Mouse (Mus musculus) intestine, embryonic 14.5 days (tissue): Measurements from ENCODE around the gene 0610037L13Rik. TPM values are rescaled to one million over a fixed set of nuclear protein-coding genes. Genes with fewer than 3 reads are reported as not detected.
A peak's percentile ranks its signal among the peaks of the same experiment; 100 is the strongest.

Experiments
- ATAC-seq: fragments of 200-750 bp; cut with Nextera tagmentation; replicated peaks from 2 replicates; pipeline ENCODE4 v1.8.0; 2017; ENCODE audit warnings: low read depth, moderate number of reproducible peaks, moderate TSS enrichment, moderate library complexity; ENCODE audit not compliant: low FRiP score, low TSS enrichment
- DNase-seq: peaks from one replicate; pipeline ENCODE4 v3.0.0-alpha.2; 2018; ENCODE audit warnings: low spot score
- H3K27ac ChIP-seq: fragments of 300-500 bp; sonication (generic); 2 replicates; pipeline ENCODE4 v1.5.1; 2014; ENCODE audit warnings: low read depth, mild to moderate bottlenecking, control low read depth
- H3K27me3 ChIP-seq: fragments of 300-500 bp; sonication (generic); replicated peaks from 2 replicates; pipeline ENCODE4 v1.6.1; 2014; ENCODE audit warnings: low read length, control low read depth; ENCODE audit not compliant: control insufficient read depth, insufficient read depth
- H3K36me3 ChIP-seq: fragments of 300-500 bp; sonication (generic); 2 replicates; pipeline ENCODE4 v1.6.1; 2014; ENCODE audit warnings: low read length, control low read depth; ENCODE audit not compliant: control insufficient read depth, insufficient read depth
- H3K4me1 ChIP-seq: fragments of 300-500 bp; sonication (generic); replicated peaks from 2 replicates; pipeline ENCODE4 v1.6.1; 2014; ENCODE audit warnings: low read length, control low read depth, mixed read lengths; ENCODE audit not compliant: control insufficient read depth, insufficient read depth
- H3K4me2 ChIP-seq: fragments of 300-500 bp; sonication (generic); 2 replicates; pipeline ENCODE4 v1.6.1; 2014; ENCODE audit warnings: low read length
- H3K4me3 ChIP-seq: fragments of 300-500 bp; sonication (generic); 2 replicates; pipeline ENCODE4 v1.5.1; 2014; ENCODE audit warnings: low read depth, low read length, control low read depth, mixed read lengths
- H3K9ac ChIP-seq: fragments of 300-500 bp; sonication (generic); 2 replicates; pipeline ENCODE4 v1.6.1; 2014; ENCODE audit warnings: mild to moderate bottlenecking, low read length
- H3K9me3 ChIP-seq: fragments of 300-500 bp; sonication (generic); 2 replicates; pipeline ENCODE4 v1.6.1; 2016; ENCODE audit warnings: low read length, control low read depth; ENCODE audit not compliant: control insufficient read depth
- WGBS: fragments of 180-500 bp; shearing (Covaris S2); extraction: QIAGEN DNeasy Blood & Tissue Kit; methylation state at CpG from one replicate; pipeline ENCODE4 v1.1.7; 2014; 5-methylcytosine and 5-hydroxymethylcytosine counted together
- polyA plus RNA-seq: library from polyadenylated mRNA; unstranded; fragments of >200 nt; fragmentation: Nextera tagmentation; extraction: Ambion mirVana; gene quantifications from 2 replicates; pipeline ENCODE4 v1.2.1, GENCODE M21; 2014

Gene 0610037L13Rik
- polyA plus RNA-seq, 1 experiment from 2014 or later, result 129 TPM

- 0 out of 2 replicates have a peak, but pooled peaks have one; percentile 42 for ATAC-seq
- Histone ChIP-seq H3K36me3 (peaks cover 58% of the 10 kb centered on the region), H3K4me2 (no peak overlapping the region), H3K27ac (no peak overlapping the region), H3K4me1 (no peaks in the 10 kb centered on the region), H3K9ac (no peak overlapping the region), H3K4me3 (no peak overlapping the region), H3K9me3 (no peaks in the 10 kb centered on the region), H3K27me3 (no peaks in the 10 kb centered on the region)
- DNase-seq, result no peak
- 74% methylated on average over 5 of the region's 5 CpGs for WGBS
Observed at GRCm38 (mm10) chr4:107899211-107899927, 9.8 kb downstream of the 0610037L13Rik start.

DNA sequence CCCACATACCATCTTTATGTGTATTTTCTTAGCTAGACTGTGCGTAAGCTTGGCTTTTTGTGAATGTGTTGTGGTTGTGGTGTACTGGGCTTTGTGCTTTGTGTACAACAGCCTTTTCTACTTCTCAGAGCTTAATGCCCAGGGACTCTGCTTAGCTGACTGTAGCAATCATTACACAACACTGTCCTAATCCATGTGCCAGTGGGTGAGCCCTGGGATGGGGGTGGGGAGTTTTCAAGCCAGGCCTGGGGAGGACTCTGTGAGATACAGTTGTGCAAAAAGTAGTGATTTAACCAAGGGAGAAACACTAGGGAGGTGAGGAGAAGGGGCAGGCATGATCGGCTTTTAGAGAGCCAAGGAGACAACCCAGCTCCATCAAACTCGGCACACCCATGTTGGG, 10.6 kb downstream of the 0610037L13Rik start:
- WGBS, result 94% methylated on average over 3 of the region's 3 CpGs
- no peak overlapping the region for H3K4me3 ChIP-seq
- H3K9me3 ChIP-seq, result no peaks in the 10 kb centered on the region
- DNase-seq, result no peak
- H3K27ac ChIP-seq, result no peak overlapping the region
- no peak overlapping the region for H3K9ac ChIP-seq
- H3K4me2 ChIP-seq, result no peak overlapping the region
- peaks cover 56% of the 10 kb centered on the region for H3K36me3 ChIP-seq
- H3K4me1 ChIP-seq, result no peaks in the 10 kb centered on the region
- H3K27me3 ChIP-seq, result no peaks in the 10 kb centered on the region
- no peak for ATAC-seq

DNA sequence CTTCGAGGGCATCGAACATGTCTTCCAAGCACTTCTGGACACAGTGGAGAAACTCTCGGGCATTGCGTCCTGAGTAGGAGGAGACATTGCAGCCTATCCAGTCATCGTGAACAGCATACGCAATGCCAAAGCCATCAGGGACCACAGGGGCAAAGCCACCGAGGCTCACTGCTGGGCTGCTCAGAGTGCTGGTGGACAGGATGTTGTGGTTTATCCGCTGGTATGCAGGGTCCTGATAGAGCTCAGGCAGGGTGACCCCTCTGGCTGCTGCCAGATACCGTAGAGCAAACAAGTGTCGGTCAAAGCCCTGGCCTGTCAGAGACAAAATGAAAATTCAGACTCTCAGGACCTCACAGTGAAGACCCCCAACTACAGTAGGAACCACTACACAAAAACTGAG, 14.6 kb downstream of the 0610037L13Rik start:
- H3K4me1 ChIP-seq, result no peaks in the 10 kb centered on the region
- no peak overlapping the region for H3K27ac ChIP-seq
- H3K4me3 ChIP-seq, result no peak overlapping the region
- 91% methylated on average over 10 of the region's 10 CpGs for WGBS
- ATAC-seq, result no peak
- H3K9ac ChIP-seq, result no peak overlapping the region
- no peak for DNase-seq
- no peaks in the 10 kb centered on the region for H3K27me3 ChIP-seq
- H3K4me2 ChIP-seq, result no peak overlapping the region
- peaks cover 55% of the 10 kb centered on the region for H3K36me3 ChIP-seq
- no peaks in the 10 kb centered on the region for H3K9me3 ChIP-seq

DNA sequence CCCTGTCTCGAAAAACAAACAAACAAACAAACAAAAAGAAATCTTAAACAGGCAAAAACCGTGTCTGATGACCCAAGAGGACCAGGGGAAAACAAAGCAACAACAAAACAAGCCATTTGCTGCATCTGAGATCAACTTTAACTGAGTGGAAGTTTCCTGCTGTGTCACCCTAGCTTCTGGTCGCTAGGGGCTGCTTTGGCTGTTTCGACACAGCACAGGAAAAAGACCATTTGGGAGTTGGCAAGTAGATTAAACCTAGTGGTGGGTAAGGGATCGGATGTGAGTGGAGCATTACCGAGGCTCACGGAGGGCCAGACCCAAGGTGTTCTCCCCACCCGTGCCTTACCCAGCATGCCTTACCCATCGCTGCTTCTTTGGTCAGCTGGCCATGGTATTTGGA, 16.9 kb downstream of the 0610037L13Rik start:
- 91% methylated on average over 9 of the region's 9 CpGs for WGBS
- Histone ChIP-seq H3K4me3 (no peak overlapping the region), H3K9ac (no peak overlapping the region), H3K9me3 (no peaks in the 10 kb centered on the region), H3K36me3 (peaks cover 74% of the 10 kb centered on the region), H3K4me1 (no peaks in the 10 kb centered on the region), H3K27me3 (no peaks in the 10 kb centered on the region), H3K27ac (no peak overlapping the region), H3K4me2 (no peak overlapping the region)
- DNase-seq (no peak), ATAC-seq (no peak)

DNA sequence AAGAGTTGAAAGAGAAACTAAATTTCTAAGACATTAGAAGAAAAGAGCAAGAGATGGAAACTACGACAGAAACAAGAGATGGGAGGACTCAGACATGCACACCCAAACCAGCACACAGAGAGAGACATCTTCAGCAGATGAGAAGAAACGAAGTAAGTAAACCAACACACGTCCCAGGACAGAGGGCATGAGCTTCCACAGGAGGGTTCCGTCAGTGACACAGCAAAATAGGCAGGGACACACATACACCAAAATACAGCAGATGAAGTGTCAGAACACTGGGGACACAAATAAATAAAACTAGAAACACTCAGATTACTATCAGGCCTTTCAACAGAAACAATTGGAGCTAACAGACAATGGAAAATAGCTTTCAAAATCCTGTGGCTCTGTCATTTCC, 20.4 kb downstream of the 0610037L13Rik start:
- 90% methylated on average over 4 of the region's 4 CpGs for WGBS
- Histone ChIP-seq H3K4me3 (no peak overlapping the region), H3K4me1 (no peaks in the 10 kb centered on the region), H3K4me2 (no peak overlapping the region), H3K9ac (no peak overlapping the region), H3K27me3 (no peaks in the 10 kb centered on the region), H3K9me3 (no peaks in the 10 kb centered on the region), H3K36me3 (peaks cover 79% of the 10 kb centered on the region), H3K27ac (no peak overlapping the region)
- DNase-seq (no peak), ATAC-seq (no peak)

- WGBS, result 80% methylated on average over 2 of the region's 2 CpGs
- Histone ChIP-seq H3K36me3 (no peaks in the 10 kb centered on the region), H3K4me3 (no peak overlapping the region), H3K9me3 (no peaks in the 10 kb centered on the region), H3K4me2 (no peak overlapping the region), H3K9ac (no peak overlapping the region), H3K4me1 (peaks cover 22% of the 10 kb centered on the region), H3K27me3 (no peaks in the 10 kb centered on the region), H3K27ac (no peak overlapping the region)
- no peak for DNase-seq
- no peak for ATAC-seq
Observed at GRCm38 (mm10) chr4:107920336-107920735, 30.7 kb downstream of the 0610037L13Rik start.

DNA sequence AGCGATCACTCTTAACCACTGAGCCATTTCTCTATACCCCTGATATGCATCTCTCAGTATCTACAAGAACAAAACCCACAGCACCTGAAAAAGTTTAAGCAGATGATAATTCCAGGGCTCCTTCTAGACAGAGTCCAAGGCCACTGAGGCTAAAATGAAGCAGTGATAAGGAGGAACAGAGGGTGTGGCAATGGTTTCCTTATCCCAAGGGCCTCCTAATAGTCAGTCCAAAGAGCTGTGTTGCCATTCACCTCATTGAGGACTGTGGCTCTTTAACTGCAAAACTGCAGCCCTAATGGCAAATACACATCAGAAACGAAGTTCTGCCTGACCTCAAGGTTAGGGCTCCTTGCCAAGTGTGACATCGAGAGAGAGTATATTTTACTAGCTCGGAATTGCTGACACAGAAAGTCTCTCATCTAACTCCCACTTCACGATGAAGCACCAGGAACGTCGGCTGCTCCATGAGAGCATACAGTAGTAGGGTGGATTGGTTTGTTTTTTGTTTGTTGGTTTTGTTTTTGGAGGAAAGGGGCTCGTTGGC, 31.6 kb downstream of the 0610037L13Rik start:
- H3K27me3 ChIP-seq, result no peaks in the 10 kb centered on the region
- no peaks in the 10 kb centered on the region for H3K36me3 ChIP-seq
- H3K27ac ChIP-seq, result peak overlapping the region; percentile 17; the same call in 1 of the 2 replicates
- DNase-seq (no peak), ATAC-seq (no peak)
- peaks cover 22% of the 10 kb centered on the region for H3K4me1 ChIP-seq
- no peak overlapping the region for H3K9ac ChIP-seq
- no peaks in the 10 kb centered on the region for H3K9me3 ChIP-seq
- no peak overlapping the region for H3K4me3 ChIP-seq
- 58% methylated on average over 8 of the region's 8 CpGs for WGBS
- peak overlapping the region; percentile 2; the same call in 1 of the 2 replicates for H3K4me2 ChIP-seq

GRCm38 (mm10) chr4:107921952-107922351, 32.3 kb downstream of the 0610037L13Rik start:
- Histone ChIP-seq H3K27me3 (no peaks in the 10 kb centered on the region), H3K9me3 (no peaks in the 10 kb centered on the region), H3K4me3 (no peak overlapping the region), H3K4me2 (peak overlapping the region; percentile 75), H3K9ac (no peak overlapping the region), H3K36me3 (no peaks in the 10 kb centered on the region), H3K27ac (peak overlapping the region; percentile 17; the same call in 1 of the 2 replicates), H3K4me1 (peaks cover 22% of the 10 kb centered on the region)
- ATAC-seq, result no peak
- no peak for DNase-seq
- whole genome bisulfite sequencing, result 62% methylated on average over 4 of the region's 4 CpGs
